Mouse (Mus musculus) midbrain, embryonic 11.5 days (tissue): ENCODE data around the gene Prkar1a. TPM values are rescaled to one million over a fixed set of nuclear protein-coding genes. Genes with fewer than 3 reads are reported as not detected.

ENCODE experiments used
- ATAC-seq: fragments of 200-750 bp; cut with Nextera tagmentation; 2 replicates; pipeline ENCODE4 v1.8.0; 2017; ENCODE audit warnings: moderate TSS enrichment, moderate library complexity; ENCODE audit not compliant: low FRiP score
- DNase-seq: peaks from one replicate; pipeline ENCODE4 v3.0.0; 2015; ENCODE audit warnings: low spot score; ENCODE audit errors: missing footprints
- H3K27ac ChIP-seq: fragments of 300-500 bp; sonication (generic); 2 replicates; pipeline ENCODE4 v1.5.1; 2014; ENCODE audit warnings: low read depth, low read length
- H3K27me3 ChIP-seq: fragments of 300-500 bp; sonication (generic); 2 replicates; pipeline ENCODE4 v1.6.1; 2014; ENCODE audit warnings: mild to moderate bottlenecking, low read length, moderate library complexity, mixed read lengths; ENCODE audit not compliant: control insufficient read depth, insufficient read depth
- H3K36me3 ChIP-seq: fragments of 300-500 bp; sonication (generic); 2 replicates; pipeline ENCODE4 v1.6.1; 2014; ENCODE audit warnings: mild to moderate bottlenecking, low read length, moderate library complexity, mixed read lengths; ENCODE audit not compliant: control insufficient read depth, insufficient read depth
- H3K4me1 ChIP-seq: fragments of 300-500 bp; sonication (generic); 2 replicates; pipeline ENCODE4 v1.6.1; 2014; ENCODE audit warnings: low read length; ENCODE audit not compliant: control insufficient read depth, insufficient read depth
- H3K4me2 ChIP-seq: fragments of 300-500 bp; sonication (generic); 2 replicates; pipeline ENCODE4 v1.6.1; 2014; ENCODE audit warnings: mild to moderate bottlenecking, moderate library complexity
- H3K4me3 ChIP-seq: fragments of 300-500 bp; sonication (generic); 2 replicates; pipeline ENCODE4 v1.5.1; 2014; ENCODE audit warnings: low read depth, low read length
- H3K9ac ChIP-seq: fragments of 300-500 bp; sonication (generic); 2 replicates; pipeline ENCODE4 v1.6.1; 2014; ENCODE audit warnings: low read length
- H3K9me3 ChIP-seq: fragments of 300-500 bp; sonication (generic); 2 replicates; pipeline ENCODE4 v1.6.1; 2016; ENCODE audit warnings: low read length; ENCODE audit not compliant: control insufficient read depth
- WGBS: fragments of 180-500 bp; shearing (Covaris S2); extraction: QIAGEN DNeasy Blood & Tissue Kit; methylation state at CpG from one replicate; pipeline ENCODE4 v1.1.7; 2014; 5-methylcytosine and 5-hydroxymethylcytosine counted together
- polyA plus RNA-seq: library from polyadenylated mRNA; unstranded; fragments of >200 nt; fragmentation: Nextera tagmentation; extraction: Ambion mirVana; gene quantifications from 2 replicates; pipeline ENCODE4 v1.2.1, GENCODE M21; 2014

Prkar1a gene
- polyA plus RNA-seq, 1 experiment from 2014 or later = 435 TPM

DNA sequence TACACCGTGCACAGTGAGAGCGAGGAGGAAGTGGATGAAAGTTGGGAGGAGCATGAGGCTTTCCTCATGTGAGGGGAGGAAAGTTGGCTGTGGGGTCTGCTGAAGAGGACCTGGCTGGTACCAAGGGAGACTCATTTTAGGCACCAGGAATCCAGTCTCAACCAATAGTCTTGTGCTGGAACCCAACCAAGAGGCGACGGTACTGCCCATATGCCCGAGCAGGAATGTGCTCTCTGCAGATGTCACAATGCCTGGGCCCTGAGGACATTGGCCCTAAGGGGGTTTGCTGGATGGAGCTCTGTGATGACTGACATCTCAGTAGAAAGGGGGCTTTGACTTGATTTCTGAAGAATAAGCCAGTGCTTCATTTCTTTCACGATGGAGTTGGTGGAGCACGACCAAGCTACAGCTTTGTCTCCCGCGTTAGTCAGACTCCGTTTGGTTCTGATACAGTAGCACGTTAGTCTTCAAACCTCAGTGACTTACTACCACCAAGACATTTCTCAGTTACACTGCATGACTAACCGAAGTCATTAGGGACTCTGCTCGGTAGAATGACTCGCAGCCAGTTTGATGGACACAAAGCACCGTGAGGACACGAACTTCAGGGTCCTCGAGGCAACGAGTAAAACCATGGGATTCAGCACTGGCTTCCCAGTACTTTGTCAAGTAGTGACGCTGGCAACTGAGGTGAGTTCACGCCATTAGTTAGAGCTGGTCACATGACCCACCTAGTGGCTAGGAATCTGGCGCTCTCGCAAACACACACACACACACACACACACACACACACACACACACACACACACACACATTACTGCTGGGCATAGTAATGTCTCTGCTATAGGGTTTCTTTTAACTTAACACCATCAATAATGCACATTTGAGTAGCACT lies 55.4 kb downstream of the Prkar1a start:
- ATAC-seq = no peak
- WGBS = 91% methylated on average over 22 of the region's 22 CpGs

DNA sequence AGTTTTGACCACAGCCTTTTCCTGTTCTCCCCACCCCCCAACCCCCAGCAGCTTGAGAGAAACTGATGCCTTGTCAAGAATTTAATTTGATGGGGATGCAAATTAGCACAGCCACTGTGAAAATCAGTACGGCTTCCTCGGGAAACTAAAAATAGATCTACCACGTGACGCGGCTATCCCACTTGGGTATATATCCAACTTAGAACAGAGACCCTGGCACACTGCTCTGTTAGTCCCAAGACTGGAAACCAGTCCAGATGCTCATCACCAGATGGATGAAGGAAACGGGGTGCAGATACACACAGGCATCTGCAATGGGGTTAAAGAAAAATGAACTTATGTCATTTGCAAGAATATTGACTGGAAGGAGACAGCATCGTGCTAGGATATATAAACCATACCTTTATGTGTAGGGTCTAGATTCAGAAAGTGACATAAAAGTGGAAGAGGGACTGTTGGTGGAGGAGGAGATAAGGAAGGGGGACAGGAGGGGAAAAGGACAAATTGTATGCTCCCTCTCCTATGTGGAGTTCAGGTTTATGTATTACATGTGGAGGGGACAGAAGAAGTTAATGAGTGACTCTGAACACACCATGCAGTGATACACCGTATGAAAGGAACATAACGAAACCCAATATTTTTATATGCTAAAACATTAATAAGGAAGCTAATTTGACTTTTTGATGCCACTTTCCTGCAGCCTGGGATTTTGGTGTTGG lies 56.3 kb downstream of the Prkar1a start:
- Histone ChIP-seq H3K9ac (no peak overlapping the region), H3K27ac (no peak overlapping the region), H3K4me2 (no peak overlapping the region), H3K27me3 (no peaks in the 10 kb centered on the region), H3K9me3 (no peaks in the 10 kb centered on the region), H3K4me1 (no peaks in the 10 kb centered on the region), H3K4me3 (no peak overlapping the region), H3K36me3 (no peaks in the 10 kb centered on the region)
- ATAC-seq = no peak
- DNase-seq = peak; percentile 56
- WGBS = 92% methylated on average over 9 of the region's 9 CpGs

More for the DNA sequence above, 55.4 kb downstream of the Prkar1a start:
- Histone ChIP-seq H3K36me3 (no peaks in the 10 kb centered on the region), H3K4me1 (no peaks in the 10 kb centered on the region), H3K27ac (no peak overlapping the region), H3K4me2 (no peak overlapping the region), H3K9ac (no peak overlapping the region), H3K4me3 (no peak overlapping the region), H3K27me3 (no peaks in the 10 kb centered on the region), H3K9me3 (no peaks in the 10 kb centered on the region)
- peak; percentile 54 for DNase-seq

DNA sequence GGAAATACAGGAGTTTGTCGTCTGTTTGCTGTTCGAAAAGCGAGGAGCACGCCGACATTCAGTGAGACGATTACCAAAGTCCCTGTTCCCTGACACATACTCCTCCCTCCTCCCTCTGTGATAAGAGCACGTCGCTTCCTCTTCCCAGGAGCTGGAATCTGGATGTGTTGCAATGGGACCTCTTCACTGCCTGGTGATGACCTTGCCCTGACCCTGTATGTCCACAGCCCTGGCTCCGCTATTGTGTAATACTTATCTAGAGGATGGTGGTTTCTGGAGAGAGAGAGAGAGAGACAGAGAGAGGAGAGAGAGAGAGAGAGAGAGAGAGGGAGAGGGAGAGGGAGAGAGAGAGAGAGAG lies 56.8 kb downstream of the Prkar1a start:
- H3K36me3 ChIP-seq = no peaks in the 10 kb centered on the region
- no peaks in the 10 kb centered on the region for H3K27me3 ChIP-seq
- no peak overlapping the region for H3K4me2 ChIP-seq
- no peak overlapping the region for H3K27ac ChIP-seq
- DNase-seq (peak; percentile 45), ATAC-seq (no peak)
- H3K9me3 ChIP-seq = no peaks in the 10 kb centered on the region
- H3K4me1 ChIP-seq = no peaks in the 10 kb centered on the region
- no peak overlapping the region for H3K4me3 ChIP-seq
- no peak overlapping the region for H3K9ac ChIP-seq
- WGBS = 77% methylated on average over 9 of the region's 9 CpGs

DNA sequence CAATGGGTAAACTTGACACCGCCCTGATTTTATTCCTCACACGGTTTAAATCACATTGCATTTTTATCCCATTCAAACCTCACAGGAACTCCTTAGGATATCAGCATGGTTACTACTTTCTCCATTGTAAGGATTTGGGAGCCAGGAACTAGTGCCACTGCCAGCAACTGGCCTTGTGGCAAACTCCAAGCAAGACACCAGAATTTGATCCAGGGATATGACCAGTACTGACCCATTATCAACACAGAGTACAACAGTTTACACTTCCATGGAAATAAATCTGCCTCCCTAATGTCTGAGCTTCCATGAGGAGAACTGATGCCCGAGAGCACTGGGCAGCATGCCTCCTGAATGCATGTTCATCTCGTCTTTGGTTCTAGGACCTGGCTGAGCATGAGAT lies 57.4 kb downstream of the Prkar1a start:
- Histone ChIP-seq H3K9me3 (no peaks in the 10 kb centered on the region), H3K4me2 (no peak overlapping the region), H3K36me3 (no peaks in the 10 kb centered on the region), H3K4me3 (no peak overlapping the region), H3K9ac (no peak overlapping the region), H3K27me3 (no peaks in the 10 kb centered on the region), H3K27ac (no peak overlapping the region), H3K4me1 (no peaks in the 10 kb centered on the region)
- 84% methylated on average over 4 of the region's 4 CpGs for WGBS
- DNase-seq (peak; percentile 57), ATAC-seq (no peak)

DNA sequence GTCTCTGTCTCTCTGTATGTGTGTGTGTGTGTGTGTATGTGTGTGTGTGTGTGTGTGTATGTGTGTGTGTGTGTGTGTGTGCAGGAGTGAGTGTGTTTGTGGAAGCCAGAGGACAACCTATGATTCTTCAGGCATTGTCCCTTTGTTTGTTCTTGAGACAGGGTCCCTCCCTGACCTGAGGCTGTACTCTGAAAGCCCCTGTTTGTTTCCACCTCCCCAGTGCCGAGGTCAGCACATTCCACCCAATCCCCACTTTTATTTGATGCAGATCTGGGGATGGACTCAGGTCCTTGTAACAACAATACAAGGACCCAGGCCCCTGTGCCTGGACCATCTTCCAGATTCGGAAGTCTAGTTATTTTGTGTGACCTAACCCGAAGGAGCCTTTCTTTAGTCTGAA lies 58.2 kb downstream of the Prkar1a start:
- Histone ChIP-seq H3K4me1 (no peaks in the 10 kb centered on the region), H3K4me3 (no peak overlapping the region), H3K4me2 (no peak overlapping the region), H3K36me3 (no peaks in the 10 kb centered on the region), H3K27ac (no peak overlapping the region), H3K9ac (no peak overlapping the region), H3K9me3 (no peaks in the 10 kb centered on the region), H3K27me3 (no peaks in the 10 kb centered on the region)
- ATAC-seq (no peak), DNase-seq (peak; percentile 10)
- WGBS = 79% methylated on average over 3 of the region's 3 CpGs

DNA sequence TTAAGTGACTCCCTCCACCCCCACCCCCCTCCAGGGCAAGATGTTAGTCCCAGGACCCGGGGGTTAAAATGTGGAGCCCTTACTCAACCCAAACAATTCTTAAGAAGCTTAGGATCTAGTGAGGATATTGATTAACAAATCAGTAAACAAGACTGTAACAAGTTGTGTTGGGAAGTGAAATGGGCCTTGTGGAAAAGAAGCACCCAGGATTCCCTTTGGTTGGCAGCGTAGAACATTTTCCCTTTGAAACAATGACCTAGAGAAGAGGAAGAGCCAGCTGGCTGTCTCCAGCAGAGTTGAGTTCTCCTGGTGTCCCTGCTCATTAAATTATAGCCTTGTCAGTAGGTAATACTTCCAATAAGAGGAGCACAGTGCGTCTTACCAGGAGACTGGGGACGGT lies 59.6 kb downstream of the Prkar1a start:
- H3K9ac ChIP-seq = no peak overlapping the region
- no peak overlapping the region for H3K4me3 ChIP-seq
- no peaks in the 10 kb centered on the region for H3K9me3 ChIP-seq
- DNase-seq = peak; percentile 62
- no peak for ATAC-seq
- H3K36me3 ChIP-seq = no peaks in the 10 kb centered on the region
- H3K4me1 ChIP-seq = no peaks in the 10 kb centered on the region
- 89% methylated on average over 4 of the region's 4 CpGs for WGBS
- H3K4me2 ChIP-seq = no peak overlapping the region
- no peaks in the 10 kb centered on the region for H3K27me3 ChIP-seq
- H3K27ac ChIP-seq = no peak overlapping the region

DNA sequence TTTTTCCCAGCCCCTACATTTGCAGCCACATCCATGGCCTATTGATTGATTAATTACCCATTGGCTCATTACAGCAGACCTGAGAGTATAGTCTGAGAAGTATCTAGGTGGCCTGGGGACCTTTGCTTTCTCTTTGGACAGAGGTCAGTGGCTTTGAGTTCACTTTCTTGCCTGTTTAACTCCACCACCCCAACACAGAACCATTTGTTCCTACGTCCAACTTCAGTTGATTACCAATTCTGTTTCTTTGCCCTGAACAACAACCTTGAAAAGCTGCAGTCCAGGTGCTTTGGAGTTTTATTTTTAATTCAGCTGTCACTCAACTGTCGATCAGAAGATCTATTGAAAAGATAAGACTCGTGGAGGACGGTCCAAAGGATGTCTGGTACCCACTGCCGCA lies 60.3 kb downstream of the Prkar1a start:
- DNase-seq = no peak
- WGBS = 87% methylated on average over 5 of the region's 5 CpGs
- H3K4me3 ChIP-seq = no peak overlapping the region
- no peak overlapping the region for H3K9ac ChIP-seq
- H3K9me3 ChIP-seq = no peaks in the 10 kb centered on the region
- no peak for ATAC-seq
- no peak overlapping the region for H3K4me2 ChIP-seq
- no peak overlapping the region for H3K27ac ChIP-seq
- H3K4me1 ChIP-seq = no peaks in the 10 kb centered on the region
- no peaks in the 10 kb centered on the region for H3K36me3 ChIP-seq
- H3K27me3 ChIP-seq = no peaks in the 10 kb centered on the region

DNA sequence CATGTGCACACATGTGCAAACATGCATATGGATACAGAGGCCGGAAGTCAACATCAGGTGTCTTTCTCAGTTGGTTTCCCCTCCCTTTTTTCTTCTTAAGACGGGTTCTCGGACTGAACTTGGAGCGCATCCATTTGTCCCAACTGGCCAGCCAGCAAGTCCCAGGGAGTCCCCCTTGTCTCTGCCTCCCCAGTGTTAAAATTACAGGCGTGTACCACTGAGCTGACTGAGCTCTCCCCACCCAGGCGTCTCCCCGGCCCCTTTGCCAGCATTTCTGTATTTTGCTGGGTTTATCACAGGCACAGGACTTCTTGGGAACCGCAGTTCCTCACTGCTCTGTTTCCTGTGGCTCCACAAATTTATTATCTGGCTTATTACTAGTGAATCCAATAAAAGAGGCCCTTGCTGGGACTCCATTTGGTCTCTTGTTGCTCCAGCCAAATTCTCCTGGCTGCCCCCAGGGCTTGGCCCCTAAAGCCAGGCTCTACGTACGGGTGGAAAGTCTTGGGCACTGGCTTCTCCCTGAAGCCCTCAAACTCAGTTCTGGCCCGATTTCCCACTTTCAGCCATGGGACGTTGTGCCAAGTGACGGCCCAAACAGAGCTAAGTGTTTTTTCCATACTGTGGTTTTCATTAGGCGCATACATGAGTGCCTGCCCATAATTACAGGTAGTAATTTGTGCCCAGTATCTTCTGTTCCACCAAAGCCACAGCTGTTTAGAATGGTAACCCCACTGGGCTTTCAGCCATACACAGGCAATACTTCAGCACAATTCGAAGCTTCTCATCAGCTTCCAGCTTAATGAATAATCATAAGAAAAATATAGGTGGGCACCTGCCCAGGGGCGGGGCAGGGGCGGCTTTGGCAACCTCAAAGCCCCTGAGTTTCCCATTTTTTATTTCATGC lies 65.4 kb downstream of the Prkar1a start:
- no peak for ATAC-seq
- DNase-seq = no peak
- H3K4me2 ChIP-seq = no peak overlapping the region
- H3K9ac ChIP-seq = no peak overlapping the region
- no peaks in the 10 kb centered on the region; the same call in 1 of the 2 replicates for H3K27me3 ChIP-seq
- H3K4me3 ChIP-seq = no peak overlapping the region
- no peaks in the 10 kb centered on the region for H3K4me1 ChIP-seq
- no peak overlapping the region for H3K27ac ChIP-seq
- no peaks in the 10 kb centered on the region for H3K36me3 ChIP-seq
- WGBS = 89% methylated on average over 17 of the region's 17 CpGs
- H3K9me3 ChIP-seq = no peaks in the 10 kb centered on the region
